Mouse (Mus musculus) mature B cell (primary cell): Measurements from ENCODE around the gene Auts2.

Experiments
- in situ Hi-C: fragments of 300-500 bp; cut with MboI; formaldehyde crosslinking; loops from 2 replicates; pipeline ENCODE4 v1.14.3; 2019

Gene Auts2

DNA sequence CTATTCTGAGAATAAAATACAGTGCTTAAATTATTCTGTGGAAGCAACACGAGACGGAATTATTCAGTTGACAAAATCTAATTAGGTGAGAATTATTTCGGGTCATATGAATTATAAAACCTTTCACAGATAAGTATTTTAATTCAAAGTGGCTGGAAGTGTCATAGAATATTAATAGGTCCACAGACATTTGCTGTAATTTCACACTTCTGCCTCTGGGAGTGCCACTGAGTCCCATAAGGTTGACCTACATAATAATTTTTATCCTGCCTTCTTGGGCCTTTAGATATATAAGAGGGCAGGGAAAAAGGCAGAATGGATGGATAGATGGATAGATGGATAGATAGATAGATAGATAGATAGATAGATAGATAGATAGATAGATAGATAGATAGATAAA is 454.6 kb downstream of the Auts2 start:
- in situ Hi-C loops: no loop called here

DNA sequence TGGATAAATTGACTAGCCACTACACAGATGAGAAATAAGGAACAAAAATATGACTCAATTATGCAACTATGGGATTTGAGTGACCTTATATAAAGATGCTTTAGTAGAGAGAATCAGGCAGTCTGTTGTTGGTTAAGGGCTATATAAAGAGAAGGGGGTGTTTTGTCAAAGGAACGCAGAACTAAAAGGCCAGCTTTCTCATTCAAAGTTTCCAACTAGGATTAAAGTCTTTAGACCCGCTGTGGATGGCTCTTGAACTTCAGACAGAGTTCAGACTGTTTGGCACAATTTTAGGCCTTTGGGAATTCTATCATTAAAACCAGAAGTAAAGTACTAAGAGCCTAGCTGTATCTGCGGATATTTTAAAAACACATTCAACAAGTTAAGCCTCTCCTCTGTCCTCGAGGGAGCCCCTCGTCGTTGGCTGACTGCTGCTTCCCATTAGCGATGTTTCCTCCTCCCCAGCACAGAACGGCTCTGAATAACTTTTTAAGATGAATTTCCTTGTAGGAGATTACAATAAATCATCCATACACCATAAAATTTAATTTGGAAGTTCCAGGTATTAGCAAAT is 459.3 kb downstream of the Auts2 start:
- in situ Hi-C loops: no loop called here

DNA sequence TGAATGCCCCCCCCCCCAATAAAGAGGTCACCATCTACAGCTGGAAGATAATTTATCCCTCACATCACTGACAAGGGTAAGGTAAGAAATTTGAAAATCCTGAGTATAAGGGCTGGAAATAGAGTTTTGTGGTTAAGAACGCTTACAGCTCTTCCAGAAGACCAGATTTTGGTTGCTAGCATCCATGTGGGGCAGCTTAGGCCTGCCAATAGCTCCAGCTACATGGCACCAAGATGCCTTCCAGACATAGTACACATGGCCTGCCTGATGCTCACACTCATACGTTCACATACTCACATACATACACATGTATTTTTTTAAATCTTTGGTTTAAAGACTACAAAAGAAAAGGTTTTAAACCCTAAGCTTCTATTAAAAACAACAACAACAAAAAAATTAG is 467.2 kb downstream of the Auts2 start:
- in situ Hi-C loops: no loop called here

DNA sequence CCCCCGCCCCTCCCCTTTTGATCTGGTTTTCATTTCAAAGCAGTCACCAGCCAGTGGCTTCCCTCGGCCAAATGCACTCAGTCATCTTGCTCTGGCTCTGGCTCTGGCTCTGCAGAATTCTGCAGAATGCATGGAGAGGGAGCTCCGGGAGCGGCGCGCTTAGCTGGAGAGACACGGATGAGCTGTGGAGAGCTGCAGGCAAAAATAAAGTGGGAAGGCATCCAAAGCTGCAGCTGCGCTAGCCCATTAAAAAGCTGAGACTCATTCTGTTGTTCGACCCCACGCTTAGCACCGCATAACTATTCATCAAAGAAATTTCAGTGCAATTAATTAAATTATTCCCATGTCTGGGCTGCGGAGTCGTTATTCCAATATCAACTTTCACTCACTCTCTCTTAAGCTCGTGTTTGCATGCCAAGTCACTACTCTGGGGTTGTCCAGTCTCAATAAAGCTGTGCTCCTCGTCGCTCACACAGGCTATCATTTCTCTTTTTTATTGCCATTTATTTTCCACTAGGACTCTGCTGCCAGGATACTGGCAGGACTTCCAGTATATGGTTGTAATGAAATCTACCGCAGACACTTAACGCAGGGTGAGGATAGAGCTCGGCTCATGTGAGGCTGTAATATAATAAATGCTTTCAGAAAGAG is 468.3 kb downstream of the Auts2 start:
- in situ Hi-C loops: no loop called here

DNA sequence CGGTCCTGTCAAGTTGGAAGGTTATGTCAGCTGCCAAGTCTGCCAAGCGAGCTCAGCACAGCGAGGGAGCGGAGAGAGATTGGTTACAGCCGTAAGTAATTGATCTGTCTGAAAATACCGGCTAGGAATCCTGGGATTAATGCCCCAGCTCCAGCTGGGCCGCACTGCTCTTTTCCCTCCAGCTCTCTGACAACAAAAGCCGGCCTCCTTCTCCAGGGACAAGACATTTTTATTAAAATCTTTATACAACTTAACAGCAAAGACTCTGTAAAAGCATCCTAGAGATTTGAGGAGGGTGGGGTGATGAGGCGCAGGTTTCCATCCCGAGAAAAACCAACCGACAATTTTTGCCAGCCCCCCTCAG is 468.8 kb downstream of the Auts2 start:
- in situ Hi-C loops: no loop called here

DNA sequence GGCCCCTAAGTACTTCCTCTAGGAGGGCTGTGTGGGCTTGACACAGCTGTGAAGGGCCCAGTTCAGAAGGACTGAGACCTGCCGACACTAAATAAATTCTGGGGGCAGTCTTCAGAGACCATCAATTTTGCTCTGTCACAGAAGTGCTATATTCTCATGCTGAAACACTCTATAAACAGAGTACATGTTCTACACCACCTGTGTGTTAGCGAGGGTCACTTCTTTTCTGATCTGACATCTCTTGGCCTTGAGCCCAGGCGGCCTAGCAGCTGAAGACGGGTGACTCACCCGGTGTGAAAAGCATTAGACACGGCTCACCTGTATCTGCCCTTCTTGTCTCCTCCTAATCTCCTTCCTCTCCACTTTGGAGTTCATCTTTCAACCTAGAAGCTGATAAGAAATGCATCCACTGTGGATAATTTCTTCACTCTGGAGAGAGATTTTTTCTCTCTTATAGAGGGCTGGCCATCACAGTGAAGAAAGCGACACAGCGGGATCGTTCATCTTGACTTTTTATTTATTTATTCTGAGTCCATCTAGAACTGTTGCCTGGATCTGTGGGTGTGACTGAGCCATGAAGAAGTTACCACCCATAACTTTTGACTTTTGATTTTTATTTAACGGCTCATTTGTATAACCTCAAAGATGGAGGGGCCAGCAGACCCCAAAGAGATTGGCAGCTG is 469.3 kb downstream of the Auts2 start:
- in situ Hi-C loops: no loop called here

DNA sequence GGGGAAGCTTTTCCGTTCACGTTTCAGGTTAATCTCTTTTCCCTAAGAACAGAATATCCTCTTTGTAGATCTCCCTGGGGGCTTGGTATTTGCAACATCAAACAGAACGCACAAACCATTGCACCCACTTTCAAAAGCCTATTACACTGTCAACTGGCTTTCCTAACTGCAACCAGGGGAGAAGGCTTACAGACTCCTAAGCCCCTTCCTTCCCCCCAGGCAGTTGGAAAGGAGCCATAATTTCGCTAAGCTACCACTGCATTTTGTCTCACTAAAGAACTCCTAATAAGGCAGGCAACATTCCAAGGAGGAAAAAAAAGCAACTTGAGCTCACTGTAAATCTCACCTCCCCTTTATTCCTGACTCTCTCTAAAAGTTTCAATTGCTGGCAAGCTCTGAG is 470.8 kb downstream of the Auts2 start:
- in situ Hi-C loops: no loop called here

DNA sequence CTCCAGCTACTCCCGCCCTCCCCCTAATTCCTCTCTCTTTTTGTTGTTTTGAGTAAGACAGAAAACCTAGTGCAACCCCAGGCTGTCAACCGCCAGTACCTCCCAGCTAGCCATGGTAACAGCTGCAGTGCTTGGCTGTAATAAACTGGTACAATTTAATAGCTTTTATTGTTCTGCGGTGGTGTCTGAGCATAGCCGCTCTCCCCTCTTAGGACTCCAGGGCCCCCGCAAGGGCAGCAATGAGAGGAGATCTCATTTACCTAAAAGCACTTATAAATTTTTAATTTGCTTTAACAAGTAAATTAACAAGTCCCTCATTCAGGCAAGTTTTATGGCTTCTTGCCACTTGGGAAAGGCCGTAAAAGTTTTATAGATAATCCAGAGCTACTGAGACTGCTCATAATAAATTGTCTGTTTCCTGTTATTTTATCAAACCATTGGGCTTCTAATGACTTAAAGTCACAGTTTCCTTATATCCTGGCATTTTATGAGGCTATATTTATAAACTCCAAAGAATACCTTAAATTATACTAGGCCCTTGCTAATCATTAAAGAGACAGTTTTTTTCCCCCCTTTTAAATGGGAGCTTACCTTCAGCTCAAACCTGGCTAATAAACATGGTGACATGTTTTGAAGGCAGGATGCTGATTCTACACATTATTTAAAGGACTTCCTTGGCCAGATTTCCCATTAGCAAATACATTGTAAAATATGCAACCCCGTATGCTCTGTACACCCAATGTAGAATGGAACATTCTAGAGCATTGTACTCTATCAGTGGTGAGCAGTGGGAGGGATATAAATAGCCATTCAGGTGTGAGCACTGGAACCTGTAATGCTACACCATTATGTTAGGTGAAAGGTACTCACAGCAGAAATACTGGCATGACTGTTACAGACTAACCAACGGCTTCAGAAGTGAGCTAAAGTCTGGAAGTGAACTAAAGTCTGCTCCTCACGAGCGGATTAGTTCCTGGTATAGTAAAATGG is 475.1 kb downstream of the Auts2 start:
- in situ Hi-C loops: no loop called here

DNA sequence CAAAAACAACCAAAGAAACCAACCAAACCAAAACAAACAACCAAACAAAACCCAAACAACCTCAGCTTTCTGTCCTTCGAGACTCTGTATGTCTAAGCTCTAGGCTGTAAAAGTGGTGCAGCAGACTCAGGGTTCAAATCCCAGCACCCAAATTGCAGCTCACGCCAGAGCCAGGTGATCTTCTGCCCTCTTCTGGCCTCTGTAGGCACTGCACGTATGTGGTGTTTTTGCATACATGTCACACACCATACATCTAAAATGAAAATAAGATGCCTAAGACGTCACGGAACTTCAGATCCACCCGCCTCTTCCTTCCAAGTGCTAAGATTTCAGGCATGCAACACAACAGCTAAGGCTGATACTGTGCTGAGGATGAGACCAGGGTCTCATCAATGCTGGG is 483.0 kb downstream of the Auts2 start:
- in situ Hi-C loops: no loop called here

DNA sequence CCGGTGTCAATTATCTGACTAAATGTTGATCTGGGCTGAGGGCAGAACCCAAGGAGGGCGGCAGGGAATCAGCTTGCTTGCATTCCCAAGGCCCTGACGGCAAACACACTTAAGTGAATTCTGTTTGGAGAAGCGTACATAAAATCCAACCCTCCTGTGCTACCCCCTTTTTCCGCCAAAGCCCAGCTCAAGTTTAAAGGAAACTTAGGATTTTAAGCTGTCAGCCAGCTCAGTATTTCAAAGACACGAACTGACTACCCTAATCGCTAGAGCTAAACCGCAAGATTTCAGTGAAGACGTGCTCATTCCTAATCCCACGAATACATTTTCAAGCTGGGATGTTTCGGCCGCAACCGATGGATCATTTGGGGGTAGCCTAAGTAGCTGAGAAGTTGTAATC is 490.5 kb downstream of the Auts2 start:
- in situ Hi-C loops: no loop called here

DNA sequence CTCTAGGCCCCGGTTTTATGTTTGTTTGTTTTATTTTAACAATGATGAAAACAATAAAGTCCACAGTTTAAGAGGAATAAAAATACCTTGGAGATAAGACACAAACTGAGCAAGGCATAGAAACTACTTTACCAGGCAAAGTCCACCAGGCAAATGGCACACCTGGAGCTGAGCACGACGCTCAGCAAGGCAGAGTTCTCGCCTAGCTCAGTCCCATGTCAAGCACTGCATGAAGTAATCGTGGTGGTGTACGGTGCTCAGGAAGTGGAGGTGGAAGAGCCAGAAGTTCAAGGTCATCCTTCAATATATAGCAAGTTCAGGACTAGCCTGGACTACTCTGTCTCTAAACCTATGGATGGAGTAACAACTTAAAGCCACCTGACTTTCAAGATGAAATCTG is 503.6 kb downstream of the Auts2 start:
- in situ Hi-C loops: no loop called here

DNA sequence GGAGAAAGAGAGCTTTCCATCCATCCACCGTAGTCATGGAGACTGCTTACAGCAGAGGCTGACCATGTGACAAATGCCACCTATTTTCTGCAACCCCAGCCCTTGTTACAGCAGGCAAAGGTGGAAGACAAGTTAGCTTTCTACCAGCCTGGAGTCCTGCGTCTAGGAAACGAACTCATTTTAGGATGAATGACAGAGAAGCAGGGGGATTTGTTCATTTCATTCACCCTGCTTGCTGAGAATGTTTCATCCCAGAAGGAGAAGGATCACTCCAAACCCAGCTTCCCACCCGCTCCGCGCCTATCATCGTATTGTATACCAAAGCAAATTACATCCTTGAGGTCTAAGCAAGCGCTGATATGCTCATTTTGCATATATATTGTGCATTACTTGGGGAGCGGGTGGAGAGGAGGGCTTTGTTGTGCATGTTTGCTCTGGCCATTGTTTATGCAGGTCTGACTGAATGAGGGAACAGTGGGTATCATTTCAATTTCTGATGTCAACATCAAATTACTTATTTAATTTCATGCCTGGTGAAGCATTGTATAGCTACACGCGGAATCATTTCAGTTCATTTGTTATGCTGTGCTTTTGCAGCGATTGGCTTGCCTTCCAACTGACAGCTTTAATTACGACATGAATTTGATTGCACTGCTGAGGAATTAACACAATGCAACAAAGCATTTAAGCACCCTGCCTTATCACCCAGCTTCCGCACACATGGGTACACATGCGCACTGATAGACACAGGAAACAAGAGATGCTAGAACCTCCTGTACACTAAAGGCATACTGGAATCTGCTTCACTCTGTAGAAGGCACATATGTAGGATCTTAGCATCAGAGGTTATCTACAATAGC is 509.4 kb downstream of the Auts2 start:
- in situ Hi-C loops: no loop called here

DNA sequence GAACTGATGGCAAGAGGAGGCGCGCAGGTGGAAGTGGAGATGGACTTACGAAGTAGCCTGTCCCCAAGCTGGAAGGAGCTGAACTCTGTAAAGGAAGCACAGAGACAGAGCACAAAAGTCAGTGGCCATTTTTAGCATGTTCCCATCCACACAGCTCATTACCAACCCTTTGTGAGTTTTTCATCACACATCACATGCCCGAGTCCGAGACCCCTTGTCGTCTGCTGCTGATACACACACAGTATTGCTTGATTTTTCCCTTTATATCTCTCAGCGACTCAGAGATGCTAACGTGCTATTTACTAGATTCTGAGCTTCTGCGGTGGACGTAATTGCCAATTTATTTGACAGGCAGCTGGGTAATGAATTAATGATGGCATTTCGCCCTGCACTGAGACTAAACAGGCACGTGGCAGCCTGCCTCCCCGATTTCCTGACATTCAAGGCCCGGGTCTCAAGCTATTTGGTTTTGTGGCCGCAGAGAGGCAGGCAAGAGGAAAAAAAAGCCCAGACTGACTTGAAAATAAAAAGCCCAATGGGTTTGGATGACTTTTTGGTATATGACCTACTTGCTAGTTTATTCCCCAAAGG is 512.1 kb downstream of the Auts2 start:
- in situ Hi-C loops: no loop called here

DNA sequence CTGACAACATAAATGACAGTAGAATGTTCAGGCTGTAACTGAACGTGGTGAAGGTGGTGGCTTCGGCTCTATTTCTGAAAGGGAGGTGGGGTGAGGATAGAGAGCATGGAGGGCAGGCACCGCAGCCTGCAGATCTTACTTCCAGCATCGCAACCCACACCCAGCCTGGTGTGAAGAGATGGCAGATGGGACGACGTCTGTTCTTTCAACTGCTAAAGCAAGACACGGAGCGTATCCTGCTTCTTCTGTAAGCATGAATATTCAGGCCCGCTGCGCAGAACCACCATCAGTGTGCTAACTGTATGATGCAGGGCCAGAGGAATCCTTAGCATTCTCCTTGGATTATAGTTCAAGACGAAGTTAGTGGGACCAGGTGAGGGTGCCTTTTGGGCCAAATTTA is 513.5 kb downstream of the Auts2 start:
- in situ Hi-C loops: no loop called here

DNA sequence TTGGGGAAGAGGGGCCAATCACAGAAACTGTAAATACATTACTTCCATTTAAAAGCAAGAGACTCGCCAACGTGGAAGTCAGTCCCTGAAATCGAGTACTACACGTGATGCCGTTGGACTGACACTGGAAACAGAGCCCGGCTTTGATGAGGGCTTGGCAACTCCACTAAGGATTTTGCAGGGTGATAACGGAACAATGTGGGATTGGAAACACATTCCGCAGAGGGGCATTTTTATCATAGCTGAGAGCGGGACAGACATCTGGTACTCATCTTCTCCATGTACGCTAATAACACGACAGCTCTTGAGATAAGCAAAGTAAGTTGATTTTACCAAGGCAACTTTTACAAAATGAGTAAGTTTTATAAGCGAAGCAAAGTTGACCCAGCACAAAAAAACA is 514.1 kb downstream of the Auts2 start:
- in situ Hi-C loops: no loop called here

DNA sequence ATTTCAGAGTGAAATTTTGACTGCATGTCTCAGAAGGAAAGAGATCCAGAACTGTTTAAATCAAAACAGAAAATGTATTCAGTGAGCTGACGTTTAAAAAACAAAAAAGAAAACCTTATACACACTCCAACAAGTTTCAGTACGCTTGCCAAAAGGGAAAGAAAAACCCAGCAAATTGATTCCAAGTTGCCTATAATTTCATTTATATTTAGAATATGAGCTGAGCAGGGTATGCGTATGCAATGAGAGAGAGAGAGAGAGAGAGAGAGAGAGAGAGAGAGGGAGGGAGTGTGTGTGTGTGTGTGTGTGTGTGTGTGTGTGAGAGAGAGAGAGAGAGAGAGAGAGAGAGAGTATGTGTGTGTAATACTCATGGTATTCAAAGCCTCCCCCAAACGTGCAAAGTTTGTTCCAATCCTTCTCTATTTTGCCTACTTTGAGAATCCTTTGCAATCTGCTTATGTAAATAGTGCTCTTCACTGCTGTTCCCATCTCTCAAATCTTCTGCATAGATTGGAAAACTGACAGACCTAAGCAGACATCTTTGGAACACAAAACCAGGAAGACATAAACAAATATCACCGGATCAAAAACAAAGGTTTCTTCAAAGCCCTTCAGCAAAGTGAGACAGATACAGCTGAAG is 515.2 kb downstream of the Auts2 start:
- in situ Hi-C loops: no loop called here

DNA sequence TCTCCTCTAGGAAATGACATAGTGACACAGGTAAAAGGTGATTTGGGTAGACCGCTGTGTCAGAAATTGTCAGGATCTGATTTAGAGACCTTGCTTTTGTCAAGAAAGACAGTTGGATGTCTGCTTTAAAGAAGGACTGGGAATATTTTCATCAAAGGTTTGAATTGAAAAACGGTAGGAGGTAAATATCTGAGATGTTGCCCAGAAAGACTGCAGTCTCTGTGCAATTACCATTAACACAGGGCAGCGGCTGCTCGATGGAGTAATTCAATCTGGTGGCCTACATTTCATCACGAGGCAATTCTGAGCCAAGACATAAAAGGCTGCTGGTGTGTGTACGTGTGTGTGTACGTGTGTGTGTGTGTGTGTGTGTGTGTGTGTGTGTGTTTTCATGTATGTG is 529.8 kb downstream of the Auts2 start:
- in situ Hi-C loops: no loop called here

DNA sequence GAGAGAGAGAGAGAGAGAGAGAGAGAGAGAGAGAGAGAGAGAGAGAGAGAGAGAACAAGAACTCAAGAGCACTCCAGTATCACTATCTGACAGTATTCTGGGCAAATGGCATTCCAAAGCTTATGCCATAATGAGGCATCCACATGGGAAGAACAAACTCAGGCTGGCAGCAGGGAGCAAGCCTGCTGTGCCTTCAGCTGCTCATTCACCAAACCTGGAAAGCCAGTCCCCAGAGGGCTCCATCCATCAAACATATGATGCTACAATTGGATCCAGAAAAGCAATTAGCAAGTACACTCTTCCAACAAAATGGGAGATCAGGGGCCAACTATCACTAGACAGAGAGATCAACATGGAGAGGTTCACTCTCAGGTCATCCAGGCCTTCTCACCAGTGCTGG is 531.3 kb downstream of the Auts2 start:
- in situ Hi-C loops: no loop called here

DNA sequence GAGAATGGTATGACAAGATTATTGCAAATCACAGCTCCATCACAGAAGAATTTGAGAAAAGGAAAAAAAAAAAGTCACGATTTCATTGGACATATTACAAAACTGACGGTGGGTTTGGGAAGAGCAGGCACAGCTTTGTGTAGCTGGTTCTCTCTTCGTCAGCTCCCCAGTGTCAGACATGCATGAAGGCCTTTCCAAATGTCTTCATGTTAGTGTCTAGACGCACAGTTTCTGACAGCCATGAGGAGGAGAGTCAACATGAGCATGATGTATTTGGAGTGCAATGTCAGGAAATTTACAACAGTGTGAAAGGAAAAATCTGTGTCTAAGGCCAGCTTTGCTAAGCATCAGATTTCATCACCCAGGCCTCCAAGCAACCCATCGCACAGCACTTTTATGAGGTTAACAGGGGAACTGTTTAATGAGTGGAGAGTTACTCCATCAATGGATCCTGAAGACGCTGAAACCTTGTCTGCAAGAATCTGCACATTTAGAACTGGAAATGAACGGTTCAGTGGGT is 534.4 kb downstream of the Auts2 start:
- in situ Hi-C loops: no loop called here

DNA sequence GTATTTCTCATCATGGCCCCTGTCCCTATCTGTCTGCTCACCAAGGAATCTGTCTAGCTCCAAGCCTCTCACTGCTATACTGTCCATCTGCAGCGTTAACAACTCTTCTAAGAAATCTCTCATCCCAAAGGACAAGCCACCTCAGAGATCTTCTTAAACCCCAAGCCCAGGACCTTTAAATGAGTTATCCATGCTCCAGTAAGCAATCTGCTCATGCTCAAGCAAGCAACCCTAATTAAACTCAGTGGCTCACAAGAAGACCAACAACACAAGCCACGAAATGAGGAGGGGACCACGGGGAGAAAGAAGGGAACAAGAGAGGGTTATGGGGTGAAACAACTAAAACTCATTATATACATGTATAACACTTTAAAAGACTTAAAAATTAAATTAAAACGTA is 535.2 kb downstream of the Auts2 start:
- in situ Hi-C loops: no loop called here
